10 mouse cellular contexts compared by ENCODE assay signal in genomic region chr7:24944257-24944950, GRCm38 (mm10). TPM values are rescaled to one million over a fixed set of nuclear protein-coding genes. Genes with fewer than 3 reads are reported as not detected.
DNase-seq lines count a peak whose midpoint lies in the region; ATAC-seq lines count a peak whose summit lies in the region.
"Had no signal": no experiment of that assay in that cellular context is flagged by ENCODE, and none has a peak within 500 bp of the region (broad histone marks: within the 10 kb centered on the region; RNA-seq: fewer than 3 reads in every experiment).

Gene Gm4881 (minus strand): TSS chr7:24944494.

- ATAC-seq in heart, embryonic 12.5 days (ENCODE audit: insufficient number of reproducible peaks, low FRiP score) = no peak
- ATAC-seq in CD4-positive, CD25-positive, alpha-beta regulatory T cell, adult 4 months = peak; percentile 68
- ATAC-seq in forebrain, embryonic 16.5 days = no peak
- ATAC-seq in liver, embryonic 16.5 days (ENCODE audit: low read depth) = no peak

- H3K9ac ChIP-seq in heart, embryonic 12.5 days = peak within 1 kb of the TSS; percentile 35; the same call in 1 of the 2 replicates
- no peak within 1 kb of the TSS; the same call in 1 of the 2 replicates for H3K9ac ChIP-seq in forebrain, embryonic 16.5 days (replicated peaks; ENCODE audit: low read depth, low read length)
- H3K9ac ChIP-seq in liver, embryonic 16.5 days (ENCODE audit: low read depth, low read length) = no peak within 1 kb of the TSS

- H3K4me1 ChIP-seq in heart, embryonic 12.5 days (replicated peaks) = peaks cover 7% of the 10 kb centered on the region; the same call in 1 of the 2 replicates
- H3K4me1 ChIP-seq in forebrain, embryonic 16.5 days (replicated peaks; ENCODE audit: control insufficient read depth, insufficient read depth, low read length) = peaks cover 18% of the 10 kb centered on the region
- H3K4me1 ChIP-seq in liver, embryonic 16.5 days (ENCODE audit: control insufficient read depth, low read depth, low read length) = no peaks in the 10 kb centered on the region

- no peaks in the 10 kb centered on the region for H3K36me3 ChIP-seq in heart, embryonic 12.5 days
- no peaks in the 10 kb centered on the region for H3K36me3 ChIP-seq in forebrain, embryonic 16.5 days (ENCODE audit: control insufficient read depth, insufficient read depth)
- H3K36me3 ChIP-seq in liver, embryonic 16.5 days (ENCODE audit: control insufficient read depth, insufficient read depth) = no peaks in the 10 kb centered on the region

- peak within 1 kb of the TSS; percentile 42 for H3K4me3 ChIP-seq in heart, embryonic 12.5 days
- H3K4me3 ChIP-seq in forebrain, embryonic 16.5 days (replicated peaks; ENCODE audit: low read length) = peak within 1 kb of the TSS; percentile 39
- H3K4me3 ChIP-seq in liver, embryonic 16.5 days (ENCODE audit: low read depth, low read length) = peak within 1 kb of the TSS; percentile 29; the same call in 1 of the 2 replicates

- intact Hi-C loops in heart, postnatal 25 days (cut with DNase I) = no loop called here

- no peaks in the 10 kb centered on the region for H3K9me3 ChIP-seq in heart, embryonic 12.5 days (replicated peaks)
- H3K9me3 ChIP-seq in forebrain, embryonic 16.5 days (ENCODE audit: control insufficient read depth, low read length) = no peaks in the 10 kb centered on the region
- H3K9me3 ChIP-seq in liver, embryonic 16.5 days (replicated peaks; ENCODE audit: control insufficient read depth, low read length) = no peaks in the 10 kb centered on the region

- peak within 1 kb of the TSS; percentile 68 for H3K4me2 ChIP-seq in heart, embryonic 12.5 days
- H3K4me2 ChIP-seq in forebrain, embryonic 16.5 days (ENCODE audit: low read length) = peak within 1 kb of the TSS; percentile 69
- H3K4me2 ChIP-seq in liver, embryonic 16.5 days (ENCODE audit: low read depth, low read length) = peak within 1 kb of the TSS; percentile 33; the same call in 1 of the 2 replicates

- DNase-seq in heart, postnatal 25 days (ENCODE audit: low spot score) = no peak
- DNase-seq in embryo, embryonic 10.5 days (ENCODE audit: low spot score) = no peak
- DNase-seq in c-Kit-positive CD71-positive TER-119-positive erythroid progenitor cells, embryonic 14.5 days (ENCODE audit: low spot score) = no peak
- DNase-seq in layer of hippocampus, adult 18-20 months (ENCODE audit: low spot score in 2 of 2) = no peak
- DNase-seq: cerebellum, adult 11-12 months had no signal

- no peak within 1 kb of the TSS for H3K27ac ChIP-seq in heart, embryonic 12.5 days (ENCODE audit: poor library complexity, severe bottlenecking)
- H3K27ac ChIP-seq in forebrain, embryonic 16.5 days (ENCODE audit: low read length) = no peak within 1 kb of the TSS
- no peak within 1 kb of the TSS for H3K27ac ChIP-seq in liver, embryonic 16.5 days (ENCODE audit: low read length)

- H3K27me3 ChIP-seq in heart, embryonic 12.5 days (replicated peaks) = peaks cover 100% of the 10 kb centered on the region
- peaks cover 82% of the 10 kb centered on the region for H3K27me3 ChIP-seq in forebrain, embryonic 16.5 days (replicated peaks; ENCODE audit: control insufficient read depth, insufficient read depth, low read length)
- peaks cover 84% of the 10 kb centered on the region for H3K27me3 ChIP-seq in liver, embryonic 16.5 days (ENCODE audit: control insufficient read depth, insufficient read depth, low read depth, low read length)

- 1% methylated on average over 49 of the region's 72 CpGs for WGBS in heart, embryonic 12.5 days
- WGBS in forebrain, embryonic 16.5 days = under 1% methylated on average over 60 of the region's 72 CpGs
- WGBS in liver, embryonic 16.5 days (ENCODE audit: insufficient replicate concordance) = 1% methylated on average over 61 of the region's 72 CpGs

RNA-seq across cellular contexts. Expression of gene Gm4881, which starts in this region (rescaled TPM):
- not detected in 2 replicates for polyA plus RNA-seq in heart, embryonic 12.5 days (2016; fragmentation: Nextera tagmentation; extraction: Ambion mirVana)
- total RNA-seq in heart, postnatal 25 days (2021) = not detected
- not detected for polyA plus RNA-seq in CD4-positive, CD25-positive, alpha-beta regulatory T cell, adult 4 months (2017; shearing (Covaris generic))
- polyA plus RNA-seq in forebrain, embryonic 16.5 days (2015; fragmentation: Nextera tagmentation; extraction: Ambion mirVana) = 0.37 TPM in 1 of 2 replicates, not detected in the other
- polyA plus RNA-seq in liver, embryonic 16.5 days (2015; fragmentation: Nextera tagmentation; extraction: Ambion mirVana) = not detected in 2 replicates
- not detected for total RNA-seq in layer of hippocampus, adult 18-20 months (2021)
- polyA plus RNA-seq: large intestine, adult 2 months had no signal

Comparison
In these comparisons a context has a peak if more than half of its experiments do, and no peak if none do; other contexts are left out.
1. Peak in ATAC-seq in CD4-positive, CD25-positive, alpha-beta regulatory T cell, adult 4 months; RNA of the gene not detected or under 1 TPM.